Mouse (Mus musculus): ENCODE results near the gene Dppa5a. TPM values are rescaled to one million over a fixed set of nuclear protein-coding genes. Genes with fewer than 3 reads are reported as not detected.

The Dppa5a gene
- 2.7 and 3.9 TPM in 2 replicates for polyA plus RNA-seq (2012; rRNA removed)

DNA sequence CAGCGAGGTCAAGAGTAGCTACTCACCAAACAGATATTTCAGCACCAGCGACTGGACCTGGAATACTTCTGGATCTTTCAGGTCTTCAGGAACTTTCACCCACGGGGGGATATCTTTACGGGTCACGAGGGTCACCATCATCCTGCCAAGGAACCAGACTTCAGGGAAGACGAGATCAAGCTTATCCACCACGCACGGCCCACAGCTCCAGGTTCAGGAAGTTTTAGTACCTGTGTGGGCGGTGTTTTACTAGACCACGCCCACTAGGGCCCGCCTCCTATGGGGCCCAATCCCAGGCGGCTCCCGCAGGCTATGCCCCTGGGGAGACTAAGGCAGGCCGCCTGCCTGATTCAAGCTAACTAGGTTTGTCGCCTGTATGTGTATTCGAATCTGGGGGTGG is at the start of gene Dppa5a:
TSS of gene Dppa5a (minus strand) at position 219 of the 400 bp plus-strand sequence.

DNA sequence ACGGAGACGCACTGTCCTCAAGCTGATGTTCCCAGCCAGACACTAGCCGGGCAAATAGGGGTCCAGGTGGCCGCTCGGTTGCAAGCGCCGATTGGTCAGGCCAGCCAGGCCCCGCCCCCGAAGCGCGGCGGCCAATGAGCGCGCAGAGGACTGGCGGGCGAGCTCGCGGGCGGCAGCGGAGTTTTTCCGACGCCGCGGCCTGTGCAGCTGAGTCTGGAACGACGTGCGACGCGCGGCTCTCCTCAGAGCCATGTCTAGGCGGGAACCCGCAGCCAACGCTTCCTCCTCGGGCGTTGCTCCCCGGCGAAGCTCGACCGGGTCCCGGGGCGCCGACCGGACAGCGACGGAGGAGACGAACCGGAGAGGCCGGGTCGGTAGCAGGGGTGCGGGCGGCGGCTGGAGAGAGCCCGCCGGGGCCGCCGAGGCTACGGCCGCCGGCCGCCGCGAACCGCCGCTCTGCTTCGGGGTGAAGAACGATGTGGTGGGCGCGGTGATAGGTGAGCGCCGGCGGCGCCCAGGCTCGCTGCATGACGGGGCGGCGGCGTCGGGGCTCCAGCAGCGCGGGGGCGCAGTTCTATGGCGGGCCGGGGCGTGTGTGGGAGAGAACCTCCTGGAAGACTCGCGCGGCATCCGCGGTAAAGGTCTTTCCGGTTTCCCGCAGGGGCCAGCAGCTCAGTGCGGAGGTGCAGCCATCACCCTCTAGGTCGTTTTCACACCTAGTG is 27.8 kb upstream of the Dppa5a start, which contains the start of gene Ddx43:
TSS of gene Ddx43 (plus strand) at position 148 of the 722 bp plus-strand sequence.

DNA sequence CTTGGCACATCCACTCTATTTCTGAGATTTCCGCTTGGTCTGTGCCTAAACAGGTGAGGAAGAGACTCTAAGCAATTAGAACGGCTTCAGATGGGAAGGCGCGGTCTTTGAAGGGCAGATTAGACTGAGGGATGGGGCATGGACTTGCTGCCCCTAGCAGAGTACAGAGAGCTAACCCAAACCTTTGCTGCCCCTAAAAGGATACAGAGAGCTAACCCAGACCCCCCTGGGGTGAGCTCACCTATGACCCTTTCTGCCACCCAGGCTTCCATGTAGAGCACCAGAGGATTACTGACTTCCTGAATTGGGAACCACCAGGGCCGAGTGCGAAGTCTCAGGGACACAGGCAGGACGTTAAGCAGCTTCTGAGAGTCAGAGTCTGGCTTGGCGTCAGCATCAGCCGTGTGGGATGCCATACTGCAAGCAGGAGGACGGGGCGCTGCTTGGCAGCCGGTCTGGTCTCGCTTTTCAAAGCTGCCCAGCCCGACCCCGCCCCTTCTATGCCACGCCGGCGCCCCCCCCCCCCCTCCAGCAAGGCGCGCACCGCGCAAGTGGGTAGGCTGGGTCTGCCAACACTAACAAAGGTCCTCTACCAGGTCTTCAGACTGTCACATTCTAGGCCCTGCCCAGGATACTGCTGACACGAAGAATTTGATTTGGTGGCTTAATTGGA is 10.3 kb upstream of the Dppa5a start, which contains the start of gene Ooep:
TSS of gene Ooep (minus strand) at position 613 of the 673 bp plus-strand sequence.

DNA sequence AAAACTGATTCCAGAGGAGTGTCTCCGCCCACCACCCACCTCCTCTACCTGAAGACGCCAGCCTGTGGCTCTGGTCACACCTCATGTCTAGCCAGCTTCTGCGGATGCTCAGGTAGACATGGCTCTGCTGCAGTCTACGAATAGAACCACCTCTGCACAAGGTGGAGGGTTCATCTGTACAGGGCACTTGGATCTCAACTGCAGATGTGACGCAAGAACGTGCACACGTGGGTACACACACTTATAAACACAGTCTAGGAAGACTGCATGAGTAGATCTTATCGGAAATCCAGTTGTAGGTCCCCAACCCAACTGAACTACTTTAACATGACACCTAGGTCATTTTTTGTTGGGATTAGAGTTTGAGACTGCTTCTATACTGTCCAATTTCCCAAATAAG is 12.4 kb downstream of the Dppa5a start, which contains the start of gene Gsta2:
TSS of gene Gsta2 (minus strand) at position 178 of the 400 bp plus-strand sequence.

DNA sequence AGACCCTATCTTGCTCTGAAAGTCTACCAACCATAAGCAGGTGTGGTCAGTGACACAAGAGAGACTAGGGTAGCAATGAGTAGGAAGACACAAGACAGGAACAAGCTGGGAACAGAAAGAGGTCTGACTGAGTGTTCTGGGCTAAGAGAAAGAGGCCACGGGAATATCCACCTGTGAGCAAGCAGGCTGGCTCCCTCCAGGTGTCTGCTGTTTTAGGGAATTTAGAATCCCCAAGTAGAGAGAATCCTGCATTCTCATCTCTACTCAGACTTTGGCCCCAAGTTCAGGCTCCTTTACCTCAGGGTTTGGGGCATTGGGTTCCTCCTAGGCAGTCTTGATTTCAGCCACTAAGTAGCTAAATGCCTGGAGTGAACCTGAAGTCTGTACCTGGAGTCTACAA is 40.7 kb downstream of the Dppa5a start, which contains the start of gene Omt2b:
TSS of gene Omt2b (plus strand) at position 301 of the 400 bp plus-strand sequence.

Other genes with a start within 250 kb of the Dppa5a start
- gene Gsta4, start 185.4 kb downstream of the Dppa5a start, polyA plus RNA-seq (2012; rRNA removed), result 19.0 and 26.6 TPM in 2 replicates
- 0.15 TPM in 1 of 2 replicates, not detected in the other for gene Gsta1, start 137.5 kb downstream of the Dppa5a start, polyA plus RNA-seq (2012; rRNA removed)
- gene Gm3776, start 111.0 kb downstream of the Dppa5a start, polyA plus RNA-seq (2012; rRNA removed), result not detected in 2 replicates
- gene Gm10639, start 78.3 kb downstream of the Dppa5a start, polyA plus RNA-seq (2012; rRNA removed), result not detected in 2 replicates
- not detected in 2 replicates for gene Omt2a, start 53.4 kb downstream of the Dppa5a start, polyA plus RNA-seq (2012; rRNA removed)
- gene Omt2b, start 40.6 kb downstream of the Dppa5a start, polyA plus RNA-seq (2012; rRNA removed), result not detected in 2 replicates
- 0.45 TPM in 1 of 2 replicates, not detected in the other for gene Gsta2, start 12.4 kb downstream of the Dppa5a start, polyA plus RNA-seq (2012; rRNA removed)
- 4.0 and 4.2 TPM in 2 replicates for gene Ooep, start 10.5 kb upstream of the Dppa5a start, polyA plus RNA-seq (2012; rRNA removed)
- 0.45 and 0.70 TPM in 2 replicates for gene Ddx43, start 27.6 kb upstream of the Dppa5a start, polyA plus RNA-seq (2012; rRNA removed)
- gene Cgas, start 75.1 kb upstream of the Dppa5a start, polyA plus RNA-seq (2012; rRNA removed), result 1.0 and 1.4 TPM in 2 replicates
- gene Mto1, start 80.0 kb upstream of the Dppa5a start, polyA plus RNA-seq (2012; rRNA removed), result 22.5 and 24.9 TPM in 2 replicates
- gene Gm17324, start 80.6 kb upstream of the Dppa5a start, polyA plus RNA-seq (2012; rRNA removed), result 0.36 and 0.55 TPM in 2 replicates
- gene Eef1a1, start 121.0 kb upstream of the Dppa5a start, polyA plus RNA-seq (2012; rRNA removed), result 7,481 and 7,611 TPM in 2 replicates
- gene Slc17a5, start 219.9 kb upstream of the Dppa5a start, polyA plus RNA-seq (2012; rRNA removed), result 8.4 and 10.0 TPM in 2 replicates
- gene Cd109, start 247.4 kb upstream of the Dppa5a start, polyA plus RNA-seq (2012; rRNA removed), result 2.1 and 3.0 TPM in 2 replicates

All from central nervous system, embryonic 14 days (tissue).